Mouse (Mus musculus) bone marrow macrophage, adult 2 months (primary cell): ENCODE data around the gene Samd14. TPM values are rescaled to one million over a fixed set of nuclear protein-coding genes. Genes with fewer than 3 reads are reported as not detected.

ENCODE experiments used
- H3K27ac ChIP-seq: 2 replicates; pipeline ENCODE4 v1.5.1; 2012; ENCODE audit warnings: low read depth, low read length; ENCODE audit not compliant: insufficient read depth
- H3K4me1 ChIP-seq: 2 replicates; pipeline ENCODE4 v1.6.1; 2012; ENCODE audit warnings: low read length; ENCODE audit not compliant: control insufficient read depth, insufficient read depth
- H3K4me3 ChIP-seq: 2 replicates; pipeline ENCODE4 v1.5.1; 2012; ENCODE audit warnings: mild to moderate bottlenecking, low read length, moderate library complexity; ENCODE audit not compliant: insufficient read depth
- CTCF ChIP-seq: IDR thresholded peaks from 2 replicates; pipeline ENCODE4 v1.5.1; 2012; ENCODE audit warnings: low read depth, mild to moderate bottlenecking, low read length, moderate library complexity
- POLR2A ChIP-seq: IDR thresholded peaks from 2 replicates; pipeline ENCODE4 v1.6.1; 2012; ENCODE audit warnings: mild to moderate bottlenecking, low read depth, low read length, borderline replicate concordance
- polyA plus RNA-seq: library from polyadenylated mRNA; stranded (reverse); fragments of >200 nt; gene quantifications from 2 replicates; pipeline ENCODE4 v1.2.4, GENCODE M21; 2012; ENCODE audit not compliant: missing spikeins, insufficient read depth, insufficient read length

The Samd14 gene
- polyA plus RNA-seq, 1 experiment = not detected

DNA sequence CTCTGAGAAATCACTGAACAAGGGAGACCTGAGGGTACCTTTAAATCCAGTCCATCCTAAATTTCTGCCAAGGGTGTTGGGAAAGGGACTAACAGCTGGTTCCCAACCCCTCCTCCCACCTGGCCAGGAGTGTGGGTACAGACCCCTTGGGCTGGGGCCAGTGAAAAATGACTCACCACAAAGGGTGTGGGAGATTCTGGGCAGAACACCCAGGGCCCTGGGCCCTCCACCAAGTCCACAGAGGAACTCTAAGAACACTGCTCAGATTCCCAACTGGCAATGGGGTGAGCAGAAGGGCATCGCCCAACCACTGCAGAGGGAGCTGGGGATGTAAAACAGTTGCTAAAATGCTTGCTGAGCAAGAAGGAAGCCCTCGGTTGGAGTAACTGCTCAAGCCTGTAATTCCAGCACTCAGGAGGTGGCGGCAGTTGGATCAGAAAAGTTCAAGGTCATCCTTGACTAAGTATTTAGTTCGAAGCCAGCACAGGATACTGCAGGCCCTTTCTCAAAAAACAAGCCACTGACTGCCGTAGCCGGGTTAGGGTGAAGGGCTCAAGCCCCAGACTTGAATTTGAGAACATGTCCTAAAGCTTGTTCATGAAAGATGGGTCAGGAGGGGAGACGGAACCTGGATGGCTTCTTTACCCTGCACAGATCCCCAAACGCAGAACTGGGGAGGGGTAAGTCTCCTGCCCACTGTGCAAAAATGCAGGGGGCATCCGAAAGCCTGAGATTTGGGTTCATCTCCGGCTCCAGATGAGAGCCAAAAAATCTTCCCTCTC is 20.7 kb upstream of the Samd14 start:
- no peak for TF ChIP-seq POLR2A
- TF ChIP-seq CTCF = no peak
- Histone ChIP-seq H3K4me1 (peaks cover 32% of the 10 kb centered on the region), H3K4me3 (peak overlapping the region; percentile 60), H3K27ac (peak overlapping the region; percentile 86)

DNA sequence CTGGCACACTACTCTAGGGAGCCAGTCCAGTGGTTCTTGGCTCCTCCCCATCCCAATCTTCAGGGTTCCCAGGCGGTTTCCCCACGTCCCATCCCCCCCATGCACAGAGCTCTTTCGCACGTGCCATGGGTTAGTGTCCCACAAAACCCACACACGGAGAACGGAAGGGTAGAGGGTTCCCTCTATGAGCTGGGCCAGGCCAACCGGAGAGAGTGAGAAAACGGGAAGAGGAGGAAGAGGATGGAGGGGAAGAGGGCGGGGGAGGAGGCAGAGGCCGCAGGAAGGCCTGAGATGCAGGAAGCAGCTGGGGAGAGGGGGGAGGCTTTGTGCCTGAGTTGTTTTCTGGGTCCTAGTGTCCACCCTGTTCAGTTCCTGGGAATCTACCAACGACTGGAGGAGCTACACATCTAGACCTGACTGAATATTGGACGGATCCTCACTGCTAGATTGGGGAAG is 20.1 kb upstream of the Samd14 start:
- no peak for TF ChIP-seq POLR2A
- no peak for TF ChIP-seq CTCF
- Histone ChIP-seq H3K27ac (peak overlapping the region; percentile 91), H3K4me3 (peak overlapping the region; percentile 60), H3K4me1 (peaks cover 33% of the 10 kb centered on the region)

DNA sequence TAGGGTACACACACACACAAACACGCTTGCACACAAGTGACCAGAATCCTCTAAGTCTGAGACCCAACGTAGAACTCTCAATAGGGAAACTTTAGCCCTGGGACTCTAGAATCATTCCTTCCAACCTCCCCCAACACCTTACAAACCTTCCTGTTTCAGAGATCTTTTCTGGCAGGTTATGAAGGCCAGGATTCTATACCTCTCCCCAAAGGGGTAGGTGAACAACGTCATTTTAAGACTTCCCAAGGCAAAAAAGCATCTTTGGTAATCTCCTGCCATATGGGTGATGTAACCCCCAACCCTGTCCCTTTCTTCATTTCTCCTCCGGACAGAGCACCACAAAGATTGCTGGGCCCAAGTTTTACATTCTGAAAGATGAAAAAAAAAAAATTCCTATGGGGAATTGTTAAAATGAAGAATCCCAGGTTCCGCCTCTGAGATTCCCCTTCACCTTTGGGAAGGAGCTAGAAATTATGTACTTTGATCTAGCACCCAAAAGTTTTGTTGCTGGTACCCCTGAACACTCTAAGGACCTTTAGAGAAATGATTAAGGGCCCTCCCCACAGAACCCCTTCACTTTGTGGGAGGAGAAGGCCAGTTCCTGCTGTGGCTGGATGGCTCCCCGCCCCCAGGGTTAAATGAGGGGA is 19.5 kb upstream of the Samd14 start:
- peaks cover 39% of the 10 kb centered on the region for H3K4me1 ChIP-seq
- peak overlapping the region; percentile 60 for H3K4me3 ChIP-seq
- H3K27ac ChIP-seq = peak overlapping the region; percentile 91
- TF ChIP-seq POLR2A (no peak), CTCF (no peak)

DNA sequence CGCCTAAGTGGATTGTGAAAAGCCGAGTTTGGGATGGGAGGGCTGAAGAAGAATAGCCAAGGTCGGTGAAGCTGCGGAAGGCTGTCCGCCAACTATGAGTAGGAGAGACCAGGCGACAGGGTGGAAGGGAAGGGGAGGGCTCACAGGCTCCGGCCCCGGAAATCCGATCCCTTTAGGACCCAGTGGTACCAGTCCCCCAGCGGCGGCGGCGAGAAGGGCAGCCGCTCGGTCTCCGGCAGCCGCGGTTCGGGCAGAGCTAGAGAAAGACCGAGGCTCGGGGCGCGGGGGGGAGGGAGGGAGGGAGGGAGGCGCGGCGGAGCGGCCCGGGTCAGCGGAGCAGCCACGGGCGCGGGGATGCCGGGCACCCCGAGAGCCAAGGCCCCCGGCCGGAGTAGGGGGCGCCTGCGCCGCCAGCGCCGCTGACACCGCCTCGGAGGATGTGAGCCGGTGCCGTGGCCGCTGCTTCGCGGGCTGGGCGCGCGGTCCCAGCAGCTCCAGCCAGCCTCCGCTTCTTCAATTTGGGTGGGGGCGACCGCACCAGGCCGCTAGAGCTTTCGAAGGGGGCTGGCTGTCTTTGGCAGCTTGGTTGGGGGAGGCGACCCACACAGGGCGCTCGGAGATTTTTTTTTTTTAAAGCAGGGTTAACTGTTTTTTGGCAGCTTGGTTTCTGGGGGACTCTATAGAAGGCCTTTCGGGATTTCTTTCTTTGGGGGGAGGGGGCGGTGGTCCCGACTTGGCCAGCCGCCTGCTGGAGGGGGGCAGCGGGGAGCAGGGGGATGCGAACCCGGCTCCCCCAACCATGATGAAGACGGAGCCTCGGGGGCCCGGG is 18.7 kb upstream of the Samd14 start, which contains the start of gene Ppp1r9b:
Gene Ppp1r9b (plus strand): TSS at position 287 of the 829 bp plus-strand sequence.
- H3K4me1 ChIP-seq = peaks cover 45% of the 10 kb centered on the region
- TF ChIP-seq CTCF (no peak), POLR2A (0 out of 2 replicates have a peak, but pooled peaks have one; percentile 20)
- H3K27ac ChIP-seq = peak within 1 kb of the TSS; percentile 99
- H3K4me3 ChIP-seq = peak within 1 kb of the TSS; percentile 87

DNA sequence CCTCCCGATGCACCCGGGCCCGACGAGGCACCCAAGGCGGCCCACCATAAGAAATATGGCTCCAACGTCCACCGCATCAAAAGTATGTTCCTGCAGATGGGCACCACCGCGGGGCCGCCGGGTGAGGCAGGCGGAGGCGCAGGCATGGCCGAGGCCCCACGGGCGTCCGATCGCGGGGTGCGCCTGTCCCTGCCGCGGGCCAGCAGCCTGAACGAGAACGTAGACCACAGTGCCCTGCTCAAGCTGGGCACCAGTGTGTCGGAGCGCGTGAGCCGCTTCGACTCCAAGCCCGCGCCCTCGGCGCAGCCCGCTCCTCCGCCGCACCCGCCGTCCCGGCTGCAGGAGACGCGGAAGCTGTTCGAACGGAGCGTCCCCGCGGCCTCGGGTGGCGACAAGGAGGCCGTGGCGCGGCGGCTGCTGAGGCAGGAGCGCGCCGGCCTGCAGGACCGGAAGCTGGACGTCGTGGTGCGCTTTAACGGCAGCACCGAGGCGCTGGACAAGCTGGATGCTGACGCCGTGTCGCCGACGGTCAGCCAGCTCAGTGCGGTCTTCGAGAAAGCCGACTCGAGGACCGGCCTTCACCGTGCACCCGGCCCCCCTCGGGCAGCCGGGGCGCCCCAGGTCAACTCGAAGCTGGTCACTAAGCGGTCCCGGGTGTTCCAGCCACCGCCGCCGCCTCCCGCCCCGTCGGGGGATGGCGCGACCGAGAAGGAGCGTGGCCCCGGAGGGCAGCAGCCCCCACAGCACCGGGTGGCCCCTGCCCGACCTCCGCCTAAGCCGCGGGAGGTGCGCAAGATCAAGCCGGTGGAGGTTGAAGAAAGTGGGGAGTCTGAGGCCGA is 17.8 kb upstream of the Samd14 start:
- TF ChIP-seq POLR2A (no peak), CTCF (no peak)
- H3K4me1 ChIP-seq = peaks cover 41% of the 10 kb centered on the region
- H3K27ac ChIP-seq = peak overlapping the region; percentile 99
- peak overlapping the region; percentile 87 for H3K4me3 ChIP-seq

- peak overlapping the region; percentile 99 for H3K27ac ChIP-seq
- TF ChIP-seq POLR2A (no peak), CTCF (no peak)
- H3K4me3 ChIP-seq = peak overlapping the region; percentile 87
- peaks cover 38% of the 10 kb centered on the region for H3K4me1 ChIP-seq
Observed at GRCm38 (mm10) chr11:94992480-94992753, 17.3 kb upstream of the Samd14 start.

DNA sequence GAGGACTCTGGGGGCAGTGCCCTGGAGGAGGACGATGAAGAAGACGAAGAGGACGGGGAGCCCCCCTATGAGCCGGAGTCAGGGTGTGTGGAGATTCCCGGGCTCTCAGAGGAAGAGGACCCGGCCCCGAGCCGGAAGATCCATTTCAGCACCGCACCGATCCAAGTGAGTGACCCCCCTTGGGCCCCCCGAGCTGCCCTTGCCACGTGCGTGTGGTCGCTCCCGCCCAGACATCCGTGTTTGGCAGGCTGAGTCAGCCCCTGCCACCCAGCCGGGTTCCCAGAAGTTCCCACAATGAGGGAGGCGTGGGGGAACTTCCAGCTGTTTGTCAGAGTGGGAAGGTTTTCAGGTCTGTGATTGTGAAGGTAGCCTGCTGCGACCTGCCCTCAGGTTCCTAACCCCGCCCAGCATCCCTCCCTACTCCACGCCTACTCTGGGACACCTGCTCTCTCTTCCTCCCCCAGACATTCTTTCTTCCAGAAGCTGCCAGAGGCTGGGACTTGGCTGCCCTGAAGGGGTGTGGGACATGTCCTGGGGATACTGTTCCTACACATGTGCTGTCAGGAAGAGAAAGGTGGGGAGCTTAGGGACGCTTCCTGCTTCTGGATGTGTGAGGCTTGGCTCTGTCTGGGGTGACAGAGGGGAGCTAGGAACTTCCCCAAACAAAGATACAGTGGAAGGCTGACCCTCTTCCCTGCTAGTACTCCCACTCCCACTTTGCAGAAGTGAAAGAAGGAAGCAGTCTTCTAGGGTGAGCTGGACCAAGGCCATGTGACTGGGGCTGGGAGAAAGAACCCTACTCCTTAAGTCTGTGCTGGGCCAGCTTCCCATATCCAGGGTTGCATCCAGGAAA is 16.7 kb upstream of the Samd14 start:
- Histone ChIP-seq H3K27ac (peak overlapping the region; percentile 99), H3K4me1 (peaks cover 34% of the 10 kb centered on the region), H3K4me3 (peak overlapping the region; percentile 87)
- TF ChIP-seq POLR2A = no peak
- no peak for TF ChIP-seq CTCF

DNA sequence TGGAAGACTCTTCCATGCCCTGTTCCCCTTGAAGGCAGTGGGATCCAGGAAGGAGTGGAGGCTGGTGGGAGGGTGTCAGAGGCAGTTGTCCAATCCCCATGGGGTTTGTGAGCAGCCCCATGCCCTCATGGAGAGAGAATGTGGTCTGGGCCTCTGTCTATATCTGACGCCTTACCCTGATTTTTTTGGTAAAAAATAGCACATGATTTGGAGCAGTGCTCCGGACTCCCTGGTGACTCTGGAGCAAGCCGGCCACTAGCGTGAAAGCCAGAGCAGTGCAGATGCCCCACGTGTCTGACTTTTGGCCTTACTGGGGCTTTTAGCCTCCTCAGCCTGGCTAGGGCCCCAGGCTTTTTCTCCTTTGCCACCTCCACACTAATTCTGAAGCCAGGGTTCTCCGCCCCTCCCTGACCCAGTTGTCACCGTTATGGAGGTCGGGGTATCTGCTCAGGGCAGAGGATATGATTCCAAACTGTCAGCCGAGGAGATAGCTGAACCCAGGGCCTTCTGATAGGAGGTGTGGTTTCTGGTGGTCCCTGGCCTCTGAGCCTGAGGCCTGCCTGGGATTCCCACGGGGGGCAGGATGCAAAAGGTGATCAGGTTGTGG is 15.4 kb upstream of the Samd14 start:
- H3K27ac ChIP-seq = peak overlapping the region; percentile 77
- peaks cover 21% of the 10 kb centered on the region for H3K4me1 ChIP-seq
- TF ChIP-seq POLR2A = no peak
- TF ChIP-seq CTCF = no peak
- peak overlapping the region; percentile 87 for H3K4me3 ChIP-seq
